In genomic region chr5:121311576-121311975, GRCm38 (mm10) we compare ENCODE assay signal across 22 mouse cellular contexts.
"Had no signal": no experiment of that assay in that cellular context is flagged by ENCODE, and none has a peak within 500 bp of the region (broad histone marks: within the 10 kb centered on the region; RNA-seq: fewer than 3 reads in every experiment).

No protein-coding gene starts in this region.

- H3K4me1 ChIP-seq: limb, embryonic 12.5 days; limb, embryonic 15.5 days; midbrain, embryonic 12.5 days had no signal

- H3K4me2 ChIP-seq: limb, embryonic 12.5 days; limb, embryonic 15.5 days; liver, embryonic 11.5 days; lung, embryonic 14.5 days; midbrain, embryonic 12.5 days had no signal

- DNase-seq: kidney, adult 18-20 months; kidney, adult 9 months; kidney, postnatal 25 days; left cerebral cortex, postnatal 4 days; liver, postnatal 0 days; lung, embryonic 14.5 days; right cerebral cortex, adult 18-20 months; right cerebral cortex, postnatal 14 days; right cerebral cortex, postnatal 4 days; thymus, adult 2 months; thymus, postnatal 14 days; thymus, postnatal 4 days had no signal

- H3K4me3 ChIP-seq: limb, embryonic 12.5 days; limb, embryonic 15.5 days; midbrain, embryonic 12.5 days; myocyte had no signal

- H3K9me3 ChIP-seq: limb, embryonic 12.5 days; limb, embryonic 15.5 days; midbrain, embryonic 12.5 days had no signal

- H3K27me3 ChIP-seq: limb, embryonic 12.5 days; limb, embryonic 15.5 days; midbrain, embryonic 12.5 days had no signal

- H3K9ac ChIP-seq: limb, embryonic 12.5 days; limb, embryonic 15.5 days; liver, embryonic 14.5 days; liver, postnatal 0 days; lung, embryonic 14.5 days; midbrain, embryonic 12.5 days had no signal

- ATAC-seq: liver, postnatal 0 days; lung, postnatal 0 days; midbrain, embryonic 16.5 days had no signal

- H3K27ac ChIP-seq: limb, embryonic 12.5 days; limb, embryonic 15.5 days; liver, embryonic 14.5 days; macrophage; midbrain, embryonic 12.5 days; stomach, postnatal 0 days had no signal
